Mouse (Mus musculus): ENCODE data around the gene Trp53i13.

Trp53i13 gene

DNA sequence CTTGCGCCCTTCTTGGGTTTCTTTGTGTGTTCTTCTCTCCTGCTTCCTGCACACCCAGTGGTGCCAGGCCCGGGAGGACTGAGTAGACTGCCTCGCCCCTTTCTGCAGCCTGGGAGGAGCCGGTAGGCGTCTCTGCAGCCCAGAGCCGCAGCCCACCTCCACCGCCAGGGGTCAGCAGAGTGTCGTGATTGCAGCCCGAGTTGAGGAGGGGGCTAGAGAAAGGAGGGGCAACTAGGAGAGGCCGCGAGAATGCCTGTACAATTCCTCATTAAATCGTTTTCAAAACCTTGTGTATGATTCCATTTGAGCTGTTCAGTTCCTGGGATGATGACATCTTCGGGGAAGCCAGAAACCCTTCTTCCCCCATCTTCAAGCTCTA is 24.7 kb downstream of the Trp53i13 start:
- peak; percentile 87 for DNase-seq

DNA sequence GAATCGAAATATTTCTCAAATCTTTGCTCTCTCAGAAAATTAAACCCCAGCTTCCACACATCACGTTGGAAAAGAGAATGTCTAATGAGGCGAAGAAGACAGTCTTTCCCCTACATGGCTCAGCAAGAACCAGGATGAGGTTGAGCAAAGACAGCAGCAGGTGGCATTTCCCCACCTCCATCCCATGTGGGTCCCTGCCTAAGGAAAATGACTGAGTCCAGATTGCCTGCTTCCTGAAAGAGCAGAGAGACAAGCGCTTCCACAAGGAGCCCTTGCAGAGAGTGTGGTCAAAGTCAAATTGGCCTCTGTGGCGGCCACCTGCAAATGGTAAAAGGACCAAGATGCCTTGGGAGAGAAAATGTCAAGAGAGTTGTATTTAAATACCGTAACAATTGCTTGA is 25.3 kb downstream of the Trp53i13 start:
- DNase-seq: no peak

DNA sequence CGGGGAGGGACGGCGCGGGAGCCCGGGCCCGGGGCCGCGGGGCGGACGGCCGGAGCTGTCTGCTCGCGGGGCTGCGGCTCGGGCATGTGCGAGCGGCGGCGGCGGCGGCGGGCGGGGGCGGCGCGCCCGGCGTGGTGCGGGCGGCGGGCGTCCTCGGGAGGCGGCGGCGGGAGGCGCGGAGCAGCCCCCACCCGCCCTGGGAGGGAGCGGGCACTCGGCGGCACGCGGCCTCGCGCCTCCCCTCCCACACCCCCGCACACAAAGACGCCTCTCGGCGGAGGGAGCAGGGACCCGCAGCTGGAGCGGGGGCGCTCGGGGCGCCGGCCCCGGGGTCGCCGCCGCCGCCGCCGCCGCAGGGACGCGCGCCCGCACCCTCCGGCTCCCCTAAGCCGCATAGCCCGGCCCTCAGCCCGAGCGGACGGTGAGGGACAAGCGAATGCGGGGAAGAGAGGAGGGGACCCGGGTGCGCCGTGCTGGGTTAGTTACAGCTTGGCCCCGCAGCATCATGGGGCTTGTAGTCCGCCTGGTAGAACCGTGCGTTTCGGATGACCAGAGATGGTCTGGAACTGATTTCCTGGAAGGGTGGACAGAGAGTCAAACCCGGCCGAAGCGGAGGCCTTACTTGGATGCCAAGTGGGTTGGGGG is 26.1 kb downstream of the Trp53i13 start, which contains the start of gene Ankrd13b:
Ankrd13b (minus strand) TSS at position 88 of the 645 bp plus-strand sequence.
- DNase-seq: peak; percentile 76

DNA sequence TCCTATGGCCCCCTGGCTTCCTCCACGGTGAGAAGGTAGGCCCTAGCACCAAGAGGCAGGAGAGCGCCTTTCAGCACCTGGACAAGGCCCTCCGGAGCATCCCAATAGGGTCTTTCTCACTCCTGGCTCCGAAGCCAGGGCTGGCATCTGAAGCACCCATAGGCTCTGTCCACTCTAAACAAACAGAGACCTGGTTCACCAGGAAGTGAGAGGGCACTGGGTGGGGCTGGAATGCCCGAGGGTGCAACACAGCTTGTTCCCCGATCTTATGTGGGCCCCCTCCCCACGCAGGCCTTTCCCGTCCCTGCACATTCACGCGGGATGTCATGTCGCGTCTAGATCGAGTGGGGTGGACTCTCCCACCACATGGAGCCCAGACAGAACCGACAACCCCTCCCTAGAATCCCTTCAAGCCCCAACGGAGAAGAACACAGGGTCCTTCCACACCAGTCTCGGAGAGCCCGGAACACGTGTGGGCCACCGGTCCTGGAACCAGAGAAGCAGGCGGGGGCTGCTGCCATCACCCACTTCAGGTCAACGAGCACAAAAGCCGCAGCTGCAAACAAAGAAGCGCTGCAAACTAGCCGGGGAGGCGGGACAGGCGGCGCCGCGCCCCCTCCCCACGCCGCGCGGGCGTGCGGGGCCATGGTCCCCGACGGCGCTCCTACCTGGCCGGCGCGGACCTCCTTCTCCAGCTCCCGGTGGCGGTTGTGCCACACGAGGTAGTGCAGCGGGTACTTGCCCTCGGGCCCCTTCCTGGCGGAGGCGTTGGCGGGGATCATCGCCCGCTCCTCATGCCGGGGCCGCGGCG is 26.8 kb downstream of the Trp53i13 start:
- no peak for DNase-seq

DNA sequence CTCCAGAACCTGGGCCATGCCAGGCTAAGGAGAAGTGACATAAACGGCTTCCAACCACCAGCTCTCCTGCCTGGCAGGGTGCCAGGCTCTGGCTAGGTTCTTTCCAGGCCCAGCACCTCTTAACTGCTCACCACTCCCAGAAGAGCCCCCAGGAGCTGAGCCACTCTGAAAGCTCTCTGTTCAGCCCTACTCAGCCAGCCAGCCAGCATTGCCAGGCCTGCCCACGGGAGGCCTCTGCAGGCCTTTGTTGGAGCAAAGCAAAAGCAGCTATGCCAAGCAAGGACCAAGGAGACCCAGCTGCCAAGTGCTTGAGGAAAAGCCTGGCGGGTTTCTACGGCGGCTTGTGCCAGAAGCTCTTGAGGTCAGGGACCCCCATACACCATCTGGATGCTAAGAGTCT is 29.0 kb downstream of the Trp53i13 start:
- DNase-seq: no peak

DNA sequence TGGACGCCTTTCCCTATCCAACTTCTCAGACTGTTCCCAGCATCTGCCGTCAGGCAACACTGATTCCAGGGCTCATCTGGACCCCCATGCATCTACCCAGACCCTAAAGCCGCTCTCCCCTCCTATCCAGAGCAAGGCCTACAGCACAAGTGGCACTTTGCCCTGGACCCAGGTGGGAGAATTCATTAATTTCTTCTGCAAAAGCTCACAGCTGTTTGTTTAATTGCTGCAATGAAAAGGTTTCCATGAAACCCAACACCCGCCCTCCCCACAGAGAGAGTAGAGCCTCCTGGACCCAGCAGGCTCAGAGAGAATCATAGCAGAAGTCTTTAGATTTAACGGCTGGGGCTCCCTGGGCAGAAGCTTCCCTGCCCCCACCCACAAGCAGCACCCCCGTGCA is 30.6 kb downstream of the Trp53i13 start:
- no peak for DNase-seq

DNA sequence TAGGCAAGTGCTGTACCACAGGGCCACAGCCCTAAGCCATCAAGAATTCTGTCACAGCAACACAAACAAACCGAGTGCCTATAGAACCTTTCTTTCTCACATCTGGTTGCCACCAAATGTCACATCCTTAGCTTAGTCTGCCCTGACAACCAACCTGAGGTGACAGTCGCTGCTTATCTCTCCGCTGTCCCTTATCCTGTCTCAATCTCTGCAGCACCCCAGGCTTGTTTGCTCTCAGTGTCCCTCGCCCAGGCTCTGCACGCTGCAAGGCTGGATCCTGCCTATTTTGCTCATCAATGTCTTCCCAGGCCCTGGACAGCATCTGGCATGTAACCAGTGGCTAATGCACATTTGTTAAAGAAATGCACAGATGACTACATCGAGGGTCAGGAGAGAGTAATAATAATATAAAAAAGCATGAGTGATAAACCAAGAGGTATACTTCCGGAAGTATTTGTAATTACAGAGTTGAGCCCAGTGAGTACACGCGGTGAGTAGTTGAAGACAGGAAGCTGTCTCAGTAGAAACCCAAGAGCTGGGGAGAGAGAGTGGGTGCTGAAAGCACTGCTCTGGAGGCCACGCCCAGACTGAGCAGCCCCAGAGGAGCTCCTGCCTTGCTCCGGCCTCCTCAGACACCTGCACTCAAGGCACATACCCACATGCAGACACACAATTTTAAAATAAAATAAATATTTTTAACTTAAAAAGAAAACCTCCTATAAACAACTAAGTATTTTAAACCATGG is 32.1 kb downstream of the Trp53i13 start:
- DNase-seq: no peak

DNA sequence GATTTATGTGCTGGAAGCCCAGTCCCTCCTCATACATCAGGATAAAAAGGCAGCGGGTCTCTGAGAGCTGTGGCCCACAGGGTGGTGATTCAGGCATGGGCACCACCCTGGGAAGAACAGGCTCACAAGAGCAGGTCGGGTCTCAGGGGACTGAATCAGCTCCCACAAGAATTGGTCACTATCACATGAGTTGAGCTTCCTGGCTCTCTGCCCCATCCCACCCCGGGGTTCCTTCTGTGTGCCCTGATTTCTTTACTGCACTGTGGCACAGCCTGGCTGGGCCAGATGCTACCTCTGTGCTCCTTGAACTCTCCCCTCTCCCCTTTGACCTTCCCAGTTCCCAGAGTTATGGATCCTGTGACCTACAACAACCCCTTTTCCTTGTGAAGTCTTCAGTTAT is 32.7 kb downstream of the Trp53i13 start:
- DNase-seq: no peak

DNA sequence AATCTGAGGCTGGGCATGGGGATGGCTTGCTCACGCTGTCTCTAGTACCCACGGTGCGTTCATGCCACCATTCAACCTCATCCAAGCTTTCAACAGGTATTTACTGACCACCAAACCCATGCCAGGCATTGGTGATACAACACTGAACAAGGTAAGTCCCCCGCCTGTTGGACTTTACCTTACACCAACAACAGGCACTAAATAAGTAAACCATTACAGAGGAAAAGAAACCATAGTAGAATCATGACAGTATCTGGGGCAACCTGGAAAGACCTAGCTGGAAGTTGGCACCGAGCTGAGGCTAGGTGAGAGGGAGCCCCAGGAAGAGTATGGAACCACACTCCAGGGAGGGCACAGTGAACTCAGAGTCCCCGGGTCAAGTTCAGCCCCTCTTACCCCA is 38.9 kb downstream of the Trp53i13 start:
- DNase-seq: peak; percentile 35

DNA sequence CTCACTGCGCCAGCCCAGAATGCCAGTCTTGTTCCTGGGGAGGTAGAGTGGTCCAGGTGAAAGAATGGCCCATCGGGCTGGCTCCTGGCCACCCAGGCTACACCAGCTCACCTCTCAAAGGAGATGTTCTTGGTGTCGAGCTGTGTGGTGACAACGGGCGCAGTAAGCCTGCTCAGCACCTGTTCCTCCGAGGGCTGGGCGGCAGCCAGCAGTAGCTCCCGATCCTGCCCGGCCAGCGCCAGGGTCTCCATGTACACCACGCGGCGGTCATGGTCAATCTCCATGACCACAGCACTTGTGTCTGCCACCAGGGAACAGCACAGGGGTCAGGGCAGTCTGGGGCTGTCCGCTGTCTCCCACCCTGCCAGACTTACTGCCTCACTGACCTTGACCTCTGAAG is 39.6 kb downstream of the Trp53i13 start:
- DNase-seq: peak; percentile 23

DNA sequence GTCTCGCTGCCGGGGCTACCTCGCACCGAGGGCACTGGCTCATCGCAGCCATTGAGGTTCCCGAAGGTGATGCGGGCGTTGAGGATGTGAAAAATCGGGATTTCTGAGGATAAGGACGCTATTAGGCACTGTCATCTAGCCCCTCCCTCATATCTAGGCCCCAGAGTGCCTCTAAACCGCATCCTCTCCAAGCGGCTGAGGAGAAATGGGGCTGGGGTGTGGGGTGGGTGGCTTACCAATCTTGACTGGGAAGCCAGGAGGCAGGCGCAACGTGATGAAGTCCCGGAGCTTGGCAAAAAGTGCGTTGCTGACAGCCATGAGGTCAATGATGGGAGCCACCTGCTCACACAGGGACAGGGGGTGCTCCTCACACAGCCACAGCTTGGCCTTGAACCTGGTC is 43.0 kb downstream of the Trp53i13 start:
- no peak for DNase-seq

DNA sequence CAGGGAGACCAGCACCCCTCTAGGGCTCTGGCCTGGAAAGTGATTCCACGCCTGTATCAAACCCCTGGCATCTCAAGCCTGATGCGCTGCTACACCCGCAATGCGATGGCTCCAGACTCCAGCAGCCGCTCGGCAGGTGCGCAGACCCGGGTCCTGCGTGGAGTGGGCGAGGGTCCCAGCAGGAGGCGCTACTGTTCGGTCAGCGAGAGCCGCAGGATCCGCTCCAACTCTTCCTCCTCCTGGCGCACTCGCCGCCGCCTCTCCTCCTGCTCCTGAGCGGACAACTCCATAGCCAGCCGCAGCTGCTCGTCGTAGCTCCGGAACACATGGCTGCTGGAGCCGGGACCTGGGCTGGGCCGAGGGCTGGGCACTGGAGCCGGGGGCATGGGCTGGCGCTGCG is 44.4 kb downstream of the Trp53i13 start:
- no peak for DNase-seq

DNA sequence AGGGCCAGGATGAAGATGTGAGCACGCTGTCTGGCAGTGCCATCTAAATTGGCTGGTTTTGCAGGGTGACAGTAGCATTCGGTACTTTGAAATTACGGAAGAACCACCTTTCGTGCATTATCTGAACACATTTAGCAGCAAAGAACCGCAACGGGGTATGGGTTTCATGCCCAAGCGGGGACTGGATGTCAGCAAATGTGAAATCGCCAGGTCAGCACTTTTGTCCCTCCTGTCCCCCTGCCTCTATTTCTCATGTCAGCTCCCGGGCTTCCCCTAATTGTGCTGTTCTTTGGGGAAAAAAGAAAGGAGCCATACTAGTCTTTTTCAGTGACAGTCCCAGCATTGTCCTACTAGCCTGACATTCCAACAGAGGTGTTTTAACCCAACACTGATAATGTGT is 47.4 kb downstream of the Trp53i13 start:
- no peak for DNase-seq

DNA sequence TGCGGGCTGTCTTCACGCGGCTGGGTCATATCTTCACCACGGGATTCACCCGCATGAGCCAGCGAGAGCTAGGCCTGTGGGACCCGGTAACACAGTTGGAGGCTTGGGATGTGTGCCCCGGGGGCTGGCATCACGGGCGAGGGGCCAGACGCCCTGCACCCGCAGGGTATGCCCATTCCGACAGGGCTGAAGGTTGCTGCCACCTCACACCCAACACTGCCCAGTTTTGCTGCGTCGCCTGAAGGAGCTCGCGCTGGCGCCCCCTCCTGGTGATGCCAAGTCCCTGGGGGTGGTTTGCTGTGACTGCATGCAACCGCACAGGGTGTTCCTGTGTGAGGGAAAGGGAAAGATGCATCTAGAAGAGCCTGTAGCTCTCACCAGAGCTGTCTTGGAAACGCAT is 48.0 kb downstream of the Trp53i13 start:
- DNase-seq: peak; percentile 85

DNA sequence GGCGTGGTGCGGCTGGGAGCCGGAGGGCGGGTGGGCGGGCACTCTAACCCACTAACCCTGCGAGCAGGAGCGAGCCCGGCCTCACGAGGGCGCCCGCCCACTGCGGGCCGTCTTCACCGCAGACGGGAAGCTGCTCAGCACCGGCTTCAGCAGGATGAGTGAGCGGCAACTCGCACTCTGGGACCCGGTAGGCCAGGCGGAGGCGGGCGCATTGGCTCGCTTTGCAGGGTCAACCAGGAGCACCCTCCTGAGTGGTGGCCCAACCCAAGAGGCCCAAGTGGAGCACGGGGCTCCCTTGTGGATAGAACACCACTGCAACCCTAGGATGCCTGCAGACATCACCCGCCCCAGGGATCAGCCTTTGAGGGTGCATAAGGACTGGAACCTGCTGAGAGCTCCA is 48.6 kb downstream of the Trp53i13 start:
- DNase-seq: peak; percentile 83

DNA sequence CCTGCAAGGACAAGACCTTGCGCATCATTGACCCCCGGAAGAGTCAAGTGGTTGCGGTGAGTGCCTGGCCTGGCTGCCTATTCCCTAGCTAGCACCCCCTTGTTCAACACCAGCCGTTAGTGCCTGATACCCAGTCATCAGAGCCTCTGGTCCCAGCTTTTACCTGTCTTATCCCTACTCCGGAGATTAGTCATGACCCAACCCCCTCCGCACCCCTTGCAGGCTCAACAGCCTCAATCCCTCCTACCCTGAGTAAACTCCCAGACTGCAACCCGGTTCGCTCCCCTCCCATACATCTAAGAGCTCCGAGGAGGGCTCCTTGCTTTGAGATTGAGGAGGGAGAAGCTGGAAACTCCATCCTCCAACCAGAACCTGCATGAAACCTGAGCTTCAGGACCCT is 49.2 kb downstream of the Trp53i13 start:
- no peak for DNase-seq

DNA sequence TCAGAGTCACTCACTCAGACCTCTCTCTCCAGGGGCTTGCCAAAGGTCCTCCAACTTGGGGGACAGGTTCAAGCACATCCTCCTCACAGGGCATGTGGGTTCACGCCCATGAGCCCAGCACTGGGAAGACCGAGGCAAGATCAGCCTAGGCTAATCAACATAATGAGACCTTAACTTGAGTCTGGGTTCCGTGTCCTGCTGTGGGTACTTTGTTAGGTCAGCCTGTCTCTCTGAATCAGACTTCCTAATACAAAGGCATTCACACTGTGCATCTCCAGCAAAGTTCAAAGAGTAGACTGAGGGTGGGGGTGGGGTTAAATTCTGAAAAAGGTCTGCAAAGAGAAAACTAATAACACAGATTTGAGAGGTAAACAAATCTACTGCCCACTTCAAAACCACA is 50.7 kb downstream of the Trp53i13 start:
- no peak for DNase-seq

DNA sequence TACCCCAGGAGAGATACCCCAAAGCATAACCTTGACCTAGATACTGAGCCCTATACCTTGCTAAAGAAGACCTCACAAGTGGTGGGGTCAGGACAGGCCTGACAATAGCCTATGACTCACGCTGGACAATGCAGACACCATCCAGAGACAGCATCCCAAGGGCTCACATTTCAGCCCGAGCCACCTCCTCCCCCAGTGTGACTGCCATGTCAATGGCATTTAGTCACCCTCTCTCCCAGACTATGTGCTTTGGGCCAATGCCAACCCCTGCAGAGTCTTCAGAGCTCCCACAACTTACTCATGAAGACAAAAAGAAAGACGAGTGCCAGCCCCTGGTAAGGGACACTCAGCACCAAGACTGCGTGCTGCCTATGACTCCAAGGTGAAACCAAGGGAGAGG is 51.1 kb downstream of the Trp53i13 start:
- no peak for DNase-seq

DNA sequence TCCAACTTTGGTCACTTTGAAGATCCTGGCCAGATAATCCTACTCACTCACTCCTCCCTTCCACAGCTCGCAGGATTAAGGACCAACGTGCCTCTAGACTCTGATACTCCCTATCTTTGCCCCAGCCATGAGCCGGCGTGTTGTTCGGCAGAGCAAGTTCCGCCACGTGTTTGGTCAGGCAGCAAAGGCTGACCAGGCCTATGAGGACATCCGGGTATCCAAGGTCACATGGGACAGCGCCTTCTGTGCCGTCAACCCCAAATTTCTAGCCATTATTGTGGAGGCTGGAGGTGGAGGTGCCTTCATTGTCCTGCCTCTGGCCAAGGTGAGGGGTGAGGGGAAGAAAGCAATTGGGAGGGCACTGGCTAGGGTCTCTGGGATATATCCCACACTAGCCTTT is 52.0 kb downstream of the Trp53i13 start:
- no peak for DNase-seq

DNA sequence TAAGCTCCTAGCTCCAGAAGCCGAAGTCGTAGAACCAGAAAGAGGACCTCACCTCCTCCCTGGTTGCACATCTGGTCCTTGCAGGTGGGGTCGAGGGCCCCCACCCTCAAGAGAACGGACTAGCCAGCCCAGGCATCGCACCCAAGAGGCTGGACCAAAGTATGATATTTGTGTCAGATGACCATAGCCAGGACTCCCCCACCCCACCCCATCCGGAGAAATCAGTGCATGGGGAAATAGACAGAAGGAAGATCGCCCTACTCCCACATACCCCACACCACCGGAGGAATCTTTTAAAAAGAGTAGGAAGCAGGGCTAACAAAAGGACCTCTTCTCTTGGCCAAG is 52.7 kb downstream of the Trp53i13 start:
- no peak for DNase-seq

DNA sequence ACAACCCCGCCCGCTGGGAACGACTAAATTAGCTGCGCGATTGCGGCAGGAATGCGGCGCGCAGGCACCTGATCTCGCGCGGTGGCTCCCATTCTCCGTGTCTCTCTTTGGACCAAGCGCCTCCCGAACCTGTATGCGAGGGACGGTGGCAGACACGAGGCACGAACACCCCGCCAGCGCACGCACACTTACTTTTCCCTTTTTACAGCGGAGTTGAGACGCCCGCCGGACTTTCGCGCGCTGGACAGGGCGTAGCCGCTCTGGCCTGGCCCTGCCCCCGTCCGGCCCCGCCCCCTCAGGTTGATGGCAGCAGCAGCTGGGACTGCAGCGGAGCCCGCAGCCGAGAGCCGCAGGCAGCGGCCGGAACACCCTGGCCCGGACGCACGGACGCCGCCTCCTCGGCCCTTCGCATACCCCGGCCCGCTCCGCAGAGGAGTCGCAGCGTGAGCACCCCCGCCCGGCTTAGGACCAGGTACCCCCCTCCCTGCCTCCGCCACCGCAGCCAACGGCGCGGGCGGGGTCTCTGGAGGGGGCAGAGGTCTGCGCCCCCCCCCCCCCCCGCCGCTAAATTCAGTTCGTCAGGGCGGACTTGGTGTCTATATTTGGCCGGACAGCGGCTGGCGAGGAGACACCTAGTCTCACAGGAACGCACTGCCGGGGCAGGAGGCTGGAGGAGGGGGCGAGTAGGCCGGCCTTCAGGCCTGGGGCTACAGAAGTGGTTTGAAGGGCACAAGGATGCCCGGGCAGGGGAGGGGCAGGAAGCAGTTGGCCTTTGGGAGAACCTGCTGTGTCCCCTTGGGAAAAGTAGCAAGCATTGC is 53.3 kb downstream of the Trp53i13 start, which contains the start of gene Coro6:
Coro6 (plus strand) TSS at position 129 of the 818 bp plus-strand sequence.
- peak; percentile 85 for DNase-seq

DNA sequence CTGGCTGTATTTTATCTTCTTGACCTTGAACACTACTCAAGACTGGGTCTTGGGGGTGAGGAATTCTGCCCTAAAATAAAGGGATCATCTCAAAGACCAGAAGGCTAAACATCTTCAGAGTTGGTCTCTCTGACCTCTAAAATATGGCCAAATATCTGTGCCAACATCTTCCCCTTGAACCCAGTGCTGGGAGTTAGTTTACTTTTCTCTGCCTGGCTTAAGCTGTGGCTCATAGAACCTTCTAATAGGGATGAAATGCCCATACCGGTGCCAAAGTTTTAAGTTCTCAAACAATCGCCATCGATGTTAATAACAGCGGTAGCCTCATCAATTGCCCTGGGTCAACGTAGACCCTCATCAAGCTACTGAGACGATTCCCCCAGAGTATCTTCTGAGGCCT is 53.9 kb downstream of the Trp53i13 start:
- no peak for DNase-seq
